Mouse (Mus musculus): Measurements from ENCODE around the gene Rnf17. TPM values are rescaled to one million over a fixed set of nuclear protein-coding genes. Genes with fewer than 3 reads are reported as not detected.

Gene Rnf17
- polyA plus RNA-seq, 1 experiment from 2014 or later: 1.3 TPM

- peak; percentile 49; the same call in 1 of the 2 replicates for ATAC-seq (replicated peaks; ENCODE audit: low FRiP score, low read depth)
- peaks cover 16% of the 10 kb centered on the region for H3K27me3 ChIP-seq (ENCODE audit: insufficient read depth, low read length)
- under 1% methylated on average over 48 of the region's 48 CpGs for WGBS
Measured at GRCm38 (mm10) chr14:56364711-56365237, 37.6 kb upstream of the Rnf17 start, which contains the start of gene Atp12a. Gene Atp12a, plus strand, starts transcription at chr14:56365068.

GRCm38 (mm10) chr14:56365292-56365691 lies 37.1 kb upstream of the Rnf17 start:
- Histone ChIP-seq H3K27me3 (ENCODE audit: insufficient read depth, low read length) (peaks cover 16% of the 10 kb centered on the region), H3K9me3 (replicated peaks; ENCODE audit: low read length) (no peaks in the 10 kb centered on the region), H3K4me1 (replicated peaks; ENCODE audit: insufficient read depth, low read length) (peaks cover 5% of the 10 kb centered on the region; the same call in 1 of the 2 replicates), H3K9ac (ENCODE audit: low read depth, low read length) (no peak overlapping the region), H3K4me2 (ENCODE audit: low read length) (peak overlapping the region; percentile 77), H3K4me3 (replicated peaks; ENCODE audit: low read depth, low read length) (peak overlapping the region; percentile 41), H3K36me3 (ENCODE audit: insufficient read depth, low read length) (no peaks in the 10 kb centered on the region), H3K27ac (no peak overlapping the region)
- DNase-seq (ENCODE audit: low spot score) (no peak), ATAC-seq (replicated peaks; ENCODE audit: low FRiP score, low read depth) (no peak)
- WGBS: 26% methylated on average over 8 of the region's 8 CpGs
- no peak for TF ChIP-seq CTCF (IDR thresholded peaks at IDR 0.05; ENCODE audit: low read depth)

More at GRCm38 (mm10) chr14:56364711-56365237, 37.6 kb upstream of the Rnf17 start, which contains the start of gene Atp12a:
- DNase-seq (ENCODE audit: low spot score): no peak
- Histone ChIP-seq H3K4me3 (replicated peaks; ENCODE audit: low read depth, low read length) (peak within 1 kb of the TSS; percentile 41), H3K36me3 (ENCODE audit: insufficient read depth, low read length) (no peaks in the 10 kb centered on the region), H3K4me2 (ENCODE audit: low read length) (peak within 1 kb of the TSS; percentile 77), H3K4me1 (replicated peaks; ENCODE audit: insufficient read depth, low read length) (peaks cover 5% of the 10 kb centered on the region; the same call in 1 of the 2 replicates), H3K9me3 (replicated peaks; ENCODE audit: low read length) (no peaks in the 10 kb centered on the region), H3K27ac (no peak within 1 kb of the TSS), H3K9ac (ENCODE audit: low read depth, low read length) (peak within 1 kb of the TSS; percentile 35; the same call in 1 of the 2 replicates)
- no peak for TF ChIP-seq CTCF (IDR thresholded peaks at IDR 0.05; ENCODE audit: low read depth)

- Histone ChIP-seq H3K4me3 (replicated peaks; ENCODE audit: low read depth, low read length) (no peak overlapping the region), H3K4me1 (replicated peaks; ENCODE audit: insufficient read depth, low read length) (peaks cover 5% of the 10 kb centered on the region; the same call in 1 of the 2 replicates), H3K27me3 (ENCODE audit: insufficient read depth, low read length) (peaks cover 16% of the 10 kb centered on the region), H3K9ac (ENCODE audit: low read depth, low read length) (no peak overlapping the region), H3K27ac (no peak overlapping the region), H3K4me2 (ENCODE audit: low read length) (peak overlapping the region; percentile 30; the same call in 1 of the 2 replicates), H3K9me3 (replicated peaks; ENCODE audit: low read length) (no peaks in the 10 kb centered on the region), H3K36me3 (ENCODE audit: insufficient read depth, low read length) (no peaks in the 10 kb centered on the region)
- WGBS: 23% methylated on average over 15 of the region's 15 CpGs
- no peak for DNase-seq (ENCODE audit: low spot score)
- no peak for ATAC-seq (replicated peaks; ENCODE audit: low FRiP score, low read depth)
- TF ChIP-seq CTCF (IDR thresholded peaks at IDR 0.05; ENCODE audit: low read depth): no peak
Measured at GRCm38 (mm10) chr14:56366712-56367111, 35.7 kb upstream of the Rnf17 start.

- H3K9me3 ChIP-seq (replicated peaks; ENCODE audit: low read length): no peaks in the 10 kb centered on the region
- no peak overlapping the region for H3K9ac ChIP-seq (ENCODE audit: low read depth, low read length)
- H3K4me1 ChIP-seq (replicated peaks; ENCODE audit: insufficient read depth, low read length): peaks cover 5% of the 10 kb centered on the region; the same call in 1 of the 2 replicates
- H3K27me3 ChIP-seq (ENCODE audit: insufficient read depth, low read length): peaks cover 16% of the 10 kb centered on the region
- peak; percentile 69 for TF ChIP-seq CTCF (IDR thresholded peaks at IDR 0.05; ENCODE audit: low read depth)
- DNase-seq (ENCODE audit: low spot score) (no peak), ATAC-seq (replicated peaks; ENCODE audit: low FRiP score, low read depth) (no peak)
- H3K4me2 ChIP-seq (ENCODE audit: low read length): no peak overlapping the region
- 64% methylated on average over 3 of the region's 3 CpGs for WGBS
- H3K4me3 ChIP-seq (replicated peaks; ENCODE audit: low read depth, low read length): no peak overlapping the region
- no peak overlapping the region for H3K27ac ChIP-seq
- H3K36me3 ChIP-seq (ENCODE audit: insufficient read depth, low read length): no peaks in the 10 kb centered on the region
Measured at GRCm38 (mm10) chr14:56368834-56369233, 33.5 kb upstream of the Rnf17 start.

- no peak overlapping the region for H3K4me3 ChIP-seq (replicated peaks; ENCODE audit: low read depth, low read length)
- peak; percentile 92 for TF ChIP-seq CTCF (IDR thresholded peaks at IDR 0.05; ENCODE audit: low read depth)
- H3K27ac ChIP-seq: no peak overlapping the region
- no peak overlapping the region for H3K4me2 ChIP-seq (ENCODE audit: low read length)
- WGBS: 4% methylated on average over 6 of the region's 6 CpGs
- ATAC-seq (replicated peaks; ENCODE audit: low FRiP score, low read depth) (no peak; the same call in 1 of the 2 replicates), DNase-seq (ENCODE audit: low spot score) (peak; percentile 94)
- no peaks in the 10 kb centered on the region for H3K36me3 ChIP-seq (ENCODE audit: insufficient read depth, low read length)
- no peaks in the 10 kb centered on the region for H3K9me3 ChIP-seq (replicated peaks; ENCODE audit: low read length)
- H3K4me1 ChIP-seq (replicated peaks; ENCODE audit: insufficient read depth, low read length): no peaks in the 10 kb centered on the region
- H3K27me3 ChIP-seq (ENCODE audit: insufficient read depth, low read length): no peaks in the 10 kb centered on the region
- H3K9ac ChIP-seq (ENCODE audit: low read depth, low read length): no peak overlapping the region
Measured at GRCm38 (mm10) chr14:56375731-56376130, 26.6 kb upstream of the Rnf17 start.

GRCm38 (mm10) chr14:56377745-56378144 lies 24.6 kb upstream of the Rnf17 start:
- Histone ChIP-seq H3K9me3 (replicated peaks; ENCODE audit: low read length) (no peaks in the 10 kb centered on the region), H3K4me3 (replicated peaks; ENCODE audit: low read depth, low read length) (no peak overlapping the region), H3K9ac (ENCODE audit: low read depth, low read length) (no peak overlapping the region), H3K4me2 (ENCODE audit: low read length) (no peak overlapping the region), H3K27ac (no peak overlapping the region), H3K27me3 (ENCODE audit: insufficient read depth, low read length) (no peaks in the 10 kb centered on the region), H3K36me3 (ENCODE audit: insufficient read depth, low read length) (no peaks in the 10 kb centered on the region), H3K4me1 (replicated peaks; ENCODE audit: insufficient read depth, low read length) (no peaks in the 10 kb centered on the region)
- no peak for ATAC-seq (replicated peaks; ENCODE audit: low FRiP score, low read depth)
- no peak for DNase-seq (ENCODE audit: low spot score)
- TF ChIP-seq CTCF (IDR thresholded peaks at IDR 0.05; ENCODE audit: low read depth): 0 out of 2 replicates have a peak, but pooled peaks have one; percentile 17
